Mouse (Mus musculus): ENCODE measurements around the gene Unc5c. TPM values are rescaled to one million over a fixed set of nuclear protein-coding genes. Genes with fewer than 3 reads are reported as not detected.
A peak's percentile ranks its signal among the peaks of the same experiment; 100 is the strongest.

Gene Unc5c
- polyA plus RNA-seq, 1 experiment from 2014 or later = 15.9 TPM

DNA sequence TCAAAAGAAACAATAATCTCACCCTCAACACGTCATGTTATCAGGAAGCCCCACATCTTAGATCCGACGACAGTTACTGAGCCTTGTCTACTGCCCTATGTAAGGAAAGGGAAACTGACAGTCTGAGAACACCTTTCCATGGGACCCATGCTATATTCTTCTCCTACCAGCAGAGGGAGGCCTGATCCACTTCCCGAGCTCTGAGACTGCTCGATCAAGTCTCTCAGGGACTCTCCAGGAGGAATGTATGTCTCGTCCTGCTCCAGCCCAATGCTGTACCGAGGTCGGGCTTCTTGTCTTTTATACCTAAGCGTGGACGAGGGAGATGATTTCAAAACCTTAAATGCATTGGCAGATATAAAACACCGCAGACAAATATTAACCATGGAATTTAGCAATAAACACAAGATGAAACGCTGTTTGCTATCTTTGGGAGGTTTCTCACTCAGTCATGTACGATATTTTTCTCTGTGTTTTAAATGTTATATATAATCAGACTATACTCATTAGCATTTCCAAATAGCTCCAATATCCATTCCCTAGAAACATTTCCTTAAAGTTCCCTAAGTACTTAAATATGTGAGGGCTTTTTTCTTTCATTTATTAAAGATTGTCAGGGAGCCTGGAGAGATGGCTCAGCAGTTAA is 397.9 kb downstream of the Unc5c start:
- H3K4me3 ChIP-seq (ENCODE audit: low read depth, low read length) = no peak overlapping the region
- no peaks in the 10 kb centered on the region for H3K9me3 ChIP-seq (ENCODE audit: control insufficient read depth, low read depth, low read length)
- H3K27ac ChIP-seq (ENCODE audit: low read length) = no peak overlapping the region
- 19% methylated on average over 13 of the region's 13 CpGs for WGBS
- no peak overlapping the region for H3K4me2 ChIP-seq (replicated peaks; ENCODE audit: low read depth, low read length)
- peak; percentile 72; the same call in 1 of the 2 replicates for ATAC-seq (ENCODE audit: insufficient number of reproducible peaks, insufficient read depth, low FRiP score, low read depth)
- H3K9ac ChIP-seq (replicated peaks; ENCODE audit: low read depth, low read length) = no peak overlapping the region
- H3K4me1 ChIP-seq (ENCODE audit: control insufficient read depth, insufficient read depth, low read length) = no peaks in the 10 kb centered on the region
- no peaks in the 10 kb centered on the region for H3K36me3 ChIP-seq (ENCODE audit: control insufficient read depth, insufficient read depth, low read length)
- no peaks in the 10 kb centered on the region for H3K27me3 ChIP-seq (ENCODE audit: control insufficient read depth, insufficient read depth, low read length)

DNA sequence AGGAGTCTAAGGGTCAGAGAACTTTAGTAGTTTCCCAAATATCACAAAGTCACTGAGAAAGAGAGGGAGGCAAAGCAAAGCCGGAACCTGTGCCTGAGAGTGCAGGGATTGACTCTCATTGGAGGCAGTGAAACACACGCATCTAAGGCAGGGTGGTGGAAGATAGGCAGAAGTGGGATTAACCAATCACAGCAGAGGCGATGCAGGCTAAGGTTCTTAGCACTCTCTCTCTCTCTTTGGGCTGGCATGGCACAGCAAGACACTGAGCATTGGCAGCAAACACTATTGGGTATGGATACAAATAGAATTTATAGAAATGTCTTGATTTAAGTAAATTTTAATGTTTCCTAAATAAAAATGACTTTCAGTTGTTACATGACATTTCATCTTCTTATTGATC is 406.8 kb downstream of the Unc5c start:
- Histone ChIP-seq H3K4me3 (ENCODE audit: low read depth, low read length) (no peak overlapping the region), H3K4me1 (ENCODE audit: control insufficient read depth, insufficient read depth, low read length) (no peaks in the 10 kb centered on the region), H3K36me3 (ENCODE audit: control insufficient read depth, insufficient read depth, low read length) (no peaks in the 10 kb centered on the region), H3K9ac (replicated peaks; ENCODE audit: low read depth, low read length) (no peak overlapping the region), H3K27ac (ENCODE audit: low read length) (no peak overlapping the region), H3K27me3 (ENCODE audit: control insufficient read depth, insufficient read depth, low read length) (no peaks in the 10 kb centered on the region), H3K4me2 (replicated peaks; ENCODE audit: low read depth, low read length) (no peak overlapping the region), H3K9me3 (ENCODE audit: control insufficient read depth, low read depth, low read length) (no peaks in the 10 kb centered on the region)
- no peak for ATAC-seq (ENCODE audit: insufficient number of reproducible peaks, insufficient read depth, low FRiP score, low read depth)
- 79% methylated on average over 3 of the region's 3 CpGs for WGBS

DNA sequence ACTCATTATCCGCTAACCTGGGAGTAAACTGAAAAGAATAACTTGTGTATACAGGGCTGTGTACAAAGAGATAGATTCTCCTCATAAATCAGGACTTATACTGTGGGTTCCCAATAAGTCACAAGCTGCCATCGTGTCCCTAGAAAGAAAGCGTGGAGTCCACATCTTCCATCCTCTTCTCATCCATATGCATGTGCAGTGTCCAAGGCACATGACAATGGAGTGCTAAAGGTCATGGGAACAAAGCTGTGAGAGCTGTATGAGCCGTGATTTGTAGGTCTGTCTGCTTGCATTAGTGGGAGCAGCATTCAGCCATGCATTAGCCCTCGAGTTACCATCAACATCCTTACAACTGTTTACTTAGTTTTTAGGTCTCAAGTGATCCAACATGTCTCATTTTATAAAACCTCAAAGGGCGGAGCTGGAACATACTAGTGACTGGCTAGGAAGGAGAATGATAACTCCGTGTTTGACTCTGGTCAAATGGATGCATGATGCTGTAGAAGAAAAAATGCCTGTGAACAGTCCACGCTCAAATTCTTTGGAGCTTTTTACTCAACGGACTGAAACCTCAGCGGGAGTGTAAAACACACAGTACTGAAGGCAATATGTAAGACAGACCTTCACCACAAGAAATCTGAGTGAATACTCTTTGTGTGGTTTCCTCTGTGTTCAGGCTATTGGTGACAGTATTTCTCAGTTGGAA is 407.5 kb downstream of the Unc5c start:
- H3K9me3 ChIP-seq (ENCODE audit: control insufficient read depth, low read depth, low read length) = no peaks in the 10 kb centered on the region
- H3K4me3 ChIP-seq (ENCODE audit: low read depth, low read length) = no peak overlapping the region
- no peak for ATAC-seq (ENCODE audit: insufficient number of reproducible peaks, insufficient read depth, low FRiP score, low read depth)
- H3K36me3 ChIP-seq (ENCODE audit: control insufficient read depth, insufficient read depth, low read length) = no peaks in the 10 kb centered on the region
- no peaks in the 10 kb centered on the region for H3K27me3 ChIP-seq (ENCODE audit: control insufficient read depth, insufficient read depth, low read length)
- H3K4me1 ChIP-seq (ENCODE audit: control insufficient read depth, insufficient read depth, low read length) = no peaks in the 10 kb centered on the region
- no peak overlapping the region for H3K27ac ChIP-seq (ENCODE audit: low read length)
- H3K4me2 ChIP-seq (replicated peaks; ENCODE audit: low read depth, low read length) = no peak overlapping the region
- H3K9ac ChIP-seq (replicated peaks; ENCODE audit: low read depth, low read length) = no peak overlapping the region
- 74% methylated on average over 10 of the region's 10 CpGs for WGBS

DNA sequence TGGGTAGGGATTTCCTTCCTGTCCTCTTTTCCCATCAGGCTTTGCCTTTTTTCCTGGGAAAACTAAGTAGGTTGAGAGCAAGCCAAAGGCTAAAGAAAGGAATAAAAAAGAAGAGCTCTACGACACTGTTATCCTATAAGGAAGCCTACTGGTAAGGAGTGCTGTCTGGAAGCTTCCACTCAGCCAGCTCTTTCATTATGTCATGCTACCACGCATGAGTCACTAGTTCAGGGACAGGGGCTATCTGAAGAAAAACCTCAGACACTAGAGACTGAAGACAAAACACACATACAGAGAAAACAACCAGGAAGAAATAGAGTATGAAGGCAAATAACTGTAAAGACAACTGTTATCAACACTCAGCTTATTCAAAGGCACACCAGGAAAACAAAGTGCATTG is 417.5 kb downstream of the Unc5c start:
- Histone ChIP-seq H3K9me3 (ENCODE audit: control insufficient read depth, low read depth, low read length) (no peaks in the 10 kb centered on the region), H3K36me3 (ENCODE audit: control insufficient read depth, insufficient read depth, low read length) (no peaks in the 10 kb centered on the region), H3K4me2 (replicated peaks; ENCODE audit: low read depth, low read length) (no peak overlapping the region), H3K4me3 (ENCODE audit: low read depth, low read length) (no peak overlapping the region), H3K4me1 (ENCODE audit: control insufficient read depth, insufficient read depth, low read length) (no peaks in the 10 kb centered on the region), H3K9ac (replicated peaks; ENCODE audit: low read depth, low read length) (no peak overlapping the region), H3K27ac (ENCODE audit: low read length) (no peak overlapping the region), H3K27me3 (ENCODE audit: control insufficient read depth, insufficient read depth, low read length) (no peaks in the 10 kb centered on the region)
- ATAC-seq (ENCODE audit: insufficient number of reproducible peaks, insufficient read depth, low FRiP score, low read depth) = no peak
- 75% methylated on average over 2 of the region's 2 CpGs for WGBS

DNA sequence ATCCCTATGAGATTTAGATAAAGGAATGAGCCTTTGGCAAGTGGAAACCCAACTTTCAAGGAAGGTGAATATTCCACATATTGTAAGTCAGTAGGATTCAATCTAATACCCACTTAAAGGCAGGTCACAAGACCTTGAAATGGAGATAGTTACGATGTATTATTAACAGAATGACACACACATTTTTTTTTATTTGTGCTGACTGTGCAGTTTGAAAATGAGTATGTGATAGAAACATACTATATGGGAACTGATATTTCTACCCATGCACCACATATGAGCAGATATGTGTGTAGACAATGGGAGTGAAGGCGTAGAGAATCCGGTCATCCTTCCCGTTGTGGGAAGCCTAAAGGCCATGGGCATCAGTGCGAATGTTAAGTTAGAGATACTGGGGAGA is 419.2 kb downstream of the Unc5c start:
- Histone ChIP-seq H3K27ac (ENCODE audit: low read length) (no peak overlapping the region), H3K4me3 (ENCODE audit: low read depth, low read length) (no peak overlapping the region), H3K9me3 (ENCODE audit: control insufficient read depth, low read depth, low read length) (no peaks in the 10 kb centered on the region), H3K4me2 (replicated peaks; ENCODE audit: low read depth, low read length) (no peak overlapping the region), H3K9ac (replicated peaks; ENCODE audit: low read depth, low read length) (no peak overlapping the region), H3K27me3 (ENCODE audit: control insufficient read depth, insufficient read depth, low read length) (no peaks in the 10 kb centered on the region), H3K36me3 (ENCODE audit: control insufficient read depth, insufficient read depth, low read length) (no peaks in the 10 kb centered on the region), H3K4me1 (ENCODE audit: control insufficient read depth, insufficient read depth, low read length) (no peaks in the 10 kb centered on the region)
- ATAC-seq (ENCODE audit: insufficient number of reproducible peaks, insufficient read depth, low FRiP score, low read depth) = no peak
- 91% methylated on average over 5 of the region's 5 CpGs for WGBS

All from stomach, embryonic 14.5 days (tissue).